Mouse (Mus musculus): ENCODE data around the gene Tmem129.
A peak's percentile ranks its signal among the peaks of the same experiment; 100 is the strongest.

Gene Tmem129

GRCm38 (mm10) chr5:33637606-33638350 is 20.4 kb downstream of the Tmem129 start:
- DNase-seq (ENCODE audit: low spot score): no peak

GRCm38 (mm10) chr5:33635361-33635760 is 22.9 kb downstream of the Tmem129 start:
- DNase-seq (ENCODE audit: low spot score): no peak

DNA sequence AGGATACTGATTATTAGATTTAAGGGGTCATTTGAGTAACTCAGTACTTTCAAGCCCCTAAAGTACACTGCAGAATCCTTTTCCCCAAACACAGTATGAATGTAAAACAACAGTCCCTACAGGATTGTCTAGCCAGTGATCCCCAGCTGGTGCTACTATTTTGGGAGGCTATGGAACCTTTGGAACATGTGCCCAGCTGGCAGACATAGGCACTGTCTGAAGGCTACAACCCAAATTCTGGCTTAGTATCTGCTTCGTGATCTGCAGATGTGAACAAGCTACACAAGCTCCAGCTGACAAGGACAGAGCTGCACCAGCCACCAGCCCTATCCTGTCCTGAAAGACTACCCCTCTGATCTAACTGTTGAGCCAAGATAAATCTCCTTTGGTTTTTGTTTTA is 25.7 kb downstream of the Tmem129 start:
- DNase-seq (ENCODE audit: low spot score): no peak

DNA sequence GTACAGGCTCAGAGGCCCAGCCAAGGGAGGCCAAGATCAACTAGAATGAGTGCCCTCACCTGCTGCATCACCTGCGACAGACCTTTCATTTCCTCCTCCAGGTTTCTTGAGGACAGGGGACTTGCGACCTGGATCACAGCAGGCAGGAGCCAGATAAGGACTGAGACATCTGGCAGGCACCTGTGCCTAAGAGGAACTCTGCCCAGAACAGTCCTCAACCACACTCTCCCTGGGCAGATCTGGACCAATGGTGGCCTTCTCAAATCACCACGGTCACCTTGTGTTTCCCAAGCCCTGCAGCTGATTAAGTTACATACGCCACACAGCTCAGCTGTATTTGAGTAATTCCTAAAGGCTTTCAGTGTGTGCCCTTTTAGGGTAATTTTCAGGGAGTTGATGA is 27.6 kb downstream of the Tmem129 start:
- DNase-seq (ENCODE audit: low spot score): no peak

DNA sequence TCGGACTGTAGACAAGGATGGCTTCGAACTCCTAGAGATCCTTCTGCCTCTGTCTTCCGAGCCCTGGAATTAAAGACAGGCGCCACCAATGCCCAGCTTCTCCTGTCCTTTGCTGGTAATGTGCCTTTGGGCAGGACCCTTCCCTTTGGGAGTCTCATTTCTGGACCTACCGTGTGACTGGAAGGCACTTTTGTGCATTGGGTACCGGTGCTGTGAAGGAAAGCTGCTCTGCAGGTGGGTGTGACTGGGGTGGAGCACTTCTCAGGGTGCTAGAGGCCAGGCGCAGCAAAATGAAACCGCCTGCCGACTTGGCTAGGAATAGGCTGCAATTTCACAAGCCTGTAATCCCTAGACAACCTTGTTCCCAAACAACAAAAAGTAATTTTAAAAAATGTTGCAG is 28.2 kb downstream of the Tmem129 start:
- peak; percentile 52 for DNase-seq (ENCODE audit: low spot score)

DNA sequence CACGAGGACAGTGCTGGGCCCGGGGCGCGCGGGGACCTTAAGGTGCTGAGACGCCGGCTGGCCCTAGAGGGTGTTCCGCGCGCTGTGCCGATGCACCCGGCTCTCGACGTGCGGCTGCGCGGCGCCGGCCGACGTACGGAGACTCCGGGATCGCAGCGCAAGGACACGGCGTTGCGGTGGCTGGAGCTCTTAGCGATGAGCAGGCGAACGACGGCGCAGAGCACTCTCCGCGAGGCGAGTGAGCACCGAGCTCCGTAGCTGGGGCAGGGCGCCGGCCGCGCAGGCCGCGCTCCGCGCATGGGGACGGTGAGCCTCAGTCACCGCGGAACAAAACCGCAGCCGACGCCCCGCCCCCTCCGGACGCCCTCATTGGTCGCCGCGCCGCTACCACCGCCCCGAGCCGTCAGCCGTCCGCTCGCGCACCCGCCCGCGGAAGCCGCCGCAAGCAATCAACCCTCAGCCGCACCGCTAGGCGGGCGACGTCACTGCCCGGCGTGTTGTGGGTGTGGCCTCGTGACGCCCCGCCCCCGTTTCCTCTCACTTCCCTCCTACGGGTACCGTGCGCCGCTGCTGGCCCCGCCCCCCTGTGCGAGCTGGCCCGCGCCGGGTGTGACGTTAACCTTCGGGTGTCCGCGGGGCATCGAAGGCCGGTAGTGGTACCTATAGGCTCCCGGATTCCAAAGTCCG is 28.8 kb downstream of the Tmem129 start, which contains the start of the genes Fam53a and Gm9903:
TSS of gene Fam53a (minus strand) at position 335 of the 687 bp plus-strand sequence.
TSS of gene Gm9903 (plus strand) at position 625 of the 687 bp plus-strand sequence.
- DNase-seq (ENCODE audit: low spot score): peak; percentile 100

DNA sequence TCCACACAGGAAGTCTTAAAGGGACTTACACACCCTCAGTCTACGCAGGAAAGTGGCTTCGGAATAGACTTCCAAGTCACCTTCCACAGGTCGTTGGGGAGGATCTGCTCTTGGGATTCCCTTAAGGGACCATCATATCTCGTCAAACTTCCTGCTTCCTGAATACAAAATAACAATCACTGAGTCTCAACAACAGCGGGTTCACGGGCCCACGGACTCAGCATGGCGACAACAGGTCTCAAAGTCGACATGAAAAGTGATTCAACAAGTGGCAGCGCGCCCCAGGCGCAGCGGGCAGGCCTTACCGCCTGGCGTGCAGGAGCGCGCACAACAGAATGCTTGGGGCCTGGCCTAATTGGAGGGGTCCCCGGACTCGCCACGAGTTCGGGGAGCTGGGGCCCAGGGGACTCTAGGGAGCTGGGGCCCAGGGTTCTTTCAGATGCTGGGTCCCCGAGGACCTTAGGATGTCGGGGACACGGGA is 29.4 kb downstream of the Tmem129 start:
- peak; percentile 55 for DNase-seq (ENCODE audit: low spot score)

DNA sequence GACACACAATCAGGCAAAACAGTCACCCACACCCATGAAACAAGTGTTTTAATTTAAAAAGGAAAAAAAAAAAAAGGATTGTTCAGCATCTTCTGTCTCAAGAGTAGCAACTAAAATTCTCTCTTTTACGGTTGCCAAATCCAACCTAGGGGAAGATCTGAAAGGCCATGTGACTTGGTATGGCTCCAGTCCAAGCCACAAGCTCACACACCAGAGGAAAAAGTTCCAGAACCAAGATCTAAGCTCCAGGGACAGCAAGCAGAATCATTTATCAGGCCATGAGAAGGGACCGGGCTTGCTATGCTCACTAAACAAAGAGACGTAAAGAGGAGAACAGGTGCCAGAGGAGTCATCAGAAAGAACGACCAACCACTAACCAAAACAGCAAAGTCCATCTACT is 30.2 kb downstream of the Tmem129 start:
- DNase-seq (ENCODE audit: low spot score): no peak

DNA sequence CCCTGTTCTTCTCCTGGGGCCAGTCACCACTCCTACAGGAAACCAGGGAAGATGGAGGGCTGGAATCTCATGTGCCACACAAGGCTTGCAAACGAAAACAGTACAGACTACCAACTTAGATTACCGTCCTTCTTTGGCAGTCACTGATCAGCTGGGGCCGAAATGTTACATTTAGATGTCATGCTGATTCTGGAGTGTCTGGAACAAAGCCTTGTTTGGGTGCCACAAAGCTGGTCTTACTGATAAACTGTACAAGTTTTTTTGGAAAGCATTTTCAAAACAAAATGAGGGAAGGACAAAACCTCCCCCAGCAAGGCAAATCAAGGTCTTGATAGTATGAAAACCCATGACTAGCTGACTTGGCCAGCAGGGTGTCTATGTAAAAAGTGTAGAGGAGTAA is 34.5 kb downstream of the Tmem129 start:
- DNase-seq (ENCODE audit: low spot score): no peak

DNA sequence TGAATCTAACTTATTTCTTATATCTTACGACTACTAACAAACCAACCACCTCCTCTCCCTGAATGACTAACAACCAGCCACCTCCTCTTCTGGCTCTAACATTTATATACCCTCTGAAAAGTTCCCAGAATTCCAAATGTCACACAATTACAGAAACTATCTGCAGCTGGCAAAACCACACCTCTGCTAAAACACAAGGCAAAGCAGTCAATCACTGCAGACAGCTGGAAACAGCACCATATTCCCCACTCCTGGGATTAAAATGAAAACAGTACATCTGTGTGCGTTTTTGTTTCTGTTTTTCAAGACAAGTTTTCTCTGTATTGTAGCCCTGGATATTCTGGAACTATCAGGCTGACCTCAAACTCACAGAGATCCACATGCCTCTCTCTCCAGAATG is 35.5 kb downstream of the Tmem129 start:
- DNase-seq (ENCODE audit: low spot score): no peak

- DNase-seq (ENCODE audit: low spot score): no peak
These were observed 43.8 kb downstream of the Tmem129 start for GRCm38 (mm10) chr5:33614391-33614790.

DNA sequence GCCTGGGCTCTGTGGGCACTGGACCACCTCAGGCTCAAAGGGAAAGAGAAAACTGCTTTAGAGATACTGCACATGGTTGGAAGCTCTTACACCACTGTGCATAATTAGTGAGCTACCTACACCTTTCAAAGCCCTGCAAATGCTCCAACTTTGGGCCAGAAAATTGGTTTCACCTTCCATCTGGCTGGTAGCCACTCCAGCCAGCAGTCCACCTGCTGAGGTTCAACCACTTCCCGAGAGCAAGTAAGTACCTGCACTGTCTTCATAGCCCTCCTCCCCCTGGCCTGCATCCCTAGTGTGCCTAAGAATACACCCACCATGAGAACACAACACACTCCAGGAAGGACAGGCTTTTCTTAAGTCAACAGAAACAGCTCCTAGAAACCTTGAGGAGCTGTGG is 46.4 kb downstream of the Tmem129 start:
- no peak for DNase-seq (ENCODE audit: low spot score)

- no peak for DNase-seq (ENCODE audit: low spot score)
These were observed 49.0 kb downstream of the Tmem129 start for GRCm38 (mm10) chr5:33609226-33609625.

DNA sequence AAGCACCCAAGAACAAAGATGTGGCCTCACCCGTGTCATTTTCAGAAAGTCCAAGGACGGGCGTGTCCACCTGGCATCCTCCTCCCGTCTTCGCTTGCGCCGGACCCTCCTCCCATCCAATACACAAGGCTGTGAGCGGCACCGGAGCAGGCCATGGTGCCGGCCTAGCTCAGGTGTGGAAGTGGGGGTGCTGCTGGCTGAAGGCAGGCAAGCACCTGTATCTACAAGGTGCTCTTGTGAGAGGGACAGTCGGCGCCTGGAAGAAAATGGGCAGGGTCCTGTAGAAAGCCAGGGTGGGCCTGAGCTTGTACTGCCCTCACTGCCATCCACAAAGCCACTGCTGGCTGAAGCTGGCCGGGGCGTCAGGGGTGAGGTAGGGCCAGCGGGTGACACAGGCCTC is 50.8 kb downstream of the Tmem129 start:
- DNase-seq (ENCODE audit: low spot score): no peak

GRCm38 (mm10) chr5:33606631-33607030 is 51.6 kb downstream of the Tmem129 start:
- no peak for DNase-seq (ENCODE audit: low spot score)

DNA sequence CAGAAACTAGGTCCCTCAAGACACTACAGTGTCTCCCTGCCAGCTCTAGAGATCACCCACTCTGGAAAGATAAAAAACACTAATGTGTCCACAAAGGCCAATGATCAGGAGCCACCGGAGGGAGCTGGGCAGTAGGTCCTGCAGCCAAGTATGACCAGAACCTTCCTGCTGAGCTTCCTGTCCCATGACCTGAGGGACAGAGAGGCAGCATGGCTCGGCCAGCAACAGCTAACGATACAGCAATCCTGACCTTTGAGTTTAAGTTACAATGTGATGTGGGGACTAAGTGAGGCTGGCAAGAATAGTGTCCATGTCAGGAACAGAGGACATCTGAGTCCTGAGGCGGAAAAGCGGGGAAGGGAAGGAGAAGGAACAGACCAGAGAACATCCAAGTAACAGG is 52.9 kb downstream of the Tmem129 start:
- DNase-seq (ENCODE audit: low spot score): no peak
